Mouse (Mus musculus): Measurements from ENCODE around the gene Stx16. TPM values are rescaled to one million over a fixed set of nuclear protein-coding genes. Genes with fewer than 3 reads are reported as not detected.

Gene Stx16
- 14.2 and 15.5 TPM in 2 replicates for polyA plus RNA-seq (2015; fragmentation: Nextera tagmentation; extraction: Ambion mirVana)

DNA sequence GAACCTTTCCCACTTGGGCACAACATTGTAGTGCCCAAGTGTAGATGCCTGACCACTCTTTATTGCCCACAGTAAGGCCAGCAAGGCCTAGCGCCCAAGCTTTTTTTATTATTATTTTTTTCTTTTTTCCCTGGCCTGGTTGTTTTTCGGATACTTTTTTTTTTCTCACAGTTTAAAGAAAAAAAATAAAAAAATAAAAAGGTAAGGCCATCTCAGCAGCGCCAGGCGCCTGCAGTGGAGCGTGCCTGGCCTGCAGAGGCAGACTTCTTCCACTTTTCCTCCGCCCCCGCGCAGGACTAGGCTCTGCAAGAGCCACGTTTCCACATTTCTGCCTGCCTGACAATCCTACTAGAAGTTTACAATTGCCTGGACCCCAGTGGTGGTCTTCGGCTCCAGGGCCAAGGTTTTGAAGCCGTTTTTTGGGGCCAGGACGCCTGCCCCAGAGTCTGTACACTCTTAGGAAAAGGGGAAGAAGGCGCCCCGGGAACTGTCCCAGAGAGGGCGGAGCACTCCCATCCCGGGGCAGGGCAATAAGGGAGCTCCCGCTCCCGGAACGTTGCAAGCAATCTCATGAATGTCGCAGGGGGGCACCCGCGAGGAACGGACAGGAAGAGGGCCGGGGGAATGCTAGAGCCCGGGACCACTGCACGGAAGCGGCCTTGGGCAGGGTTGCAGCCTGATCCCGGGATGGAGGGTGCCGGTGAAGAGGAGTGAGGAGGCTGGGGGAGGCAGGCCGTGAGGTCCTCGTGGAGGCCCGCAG, at the start of gene Stx16:
TSS of gene Stx16 (plus strand) at position 636 of the 760 bp plus-strand sequence.
- peaks cover 36% of the 10 kb centered on the region for H3K4me1 ChIP-seq

GRCm38 (mm10) chr2:174026406-174026805, 49.7 kb upstream of the Stx16 start:
- Histone ChIP-seq H3K4me2 (no peak overlapping the region), H3K27ac (no peak overlapping the region), H3K4me1 (no peaks in the 10 kb centered on the region), H3K36me3 (ENCODE audit: poor library complexity, severe bottlenecking) (no peaks in the 10 kb centered on the region), H3K9me3 (replicated peaks) (no peaks in the 10 kb centered on the region), H3K4me3 (no peak overlapping the region), H3K9ac (no peak overlapping the region), H3K27me3 (no peaks in the 10 kb centered on the region)
- ATAC-seq: no peak
- WGBS: 90% methylated on average over 4 of the region's 4 CpGs

More for the DNA sequence above, at the start of gene Stx16:
- 1% methylated on average over 32 of the region's 32 CpGs for WGBS
- Histone ChIP-seq H3K27ac (peak within 1 kb of the TSS; percentile 91), H3K36me3 (ENCODE audit: poor library complexity, severe bottlenecking) (no peaks in the 10 kb centered on the region), H3K4me2 (peak within 1 kb of the TSS; percentile 93), H3K9ac (peak within 1 kb of the TSS; percentile 83), H3K9me3 (replicated peaks) (no peaks in the 10 kb centered on the region), H3K4me3 (peak within 1 kb of the TSS; percentile 86), H3K27me3 (no peaks in the 10 kb centered on the region)
- peak; percentile 94 for ATAC-seq

GRCm38 (mm10) chr2:174033257-174033800, 42.8 kb upstream of the Stx16 start:
- no peaks in the 10 kb centered on the region for H3K27me3 ChIP-seq
- no peak overlapping the region for H3K4me2 ChIP-seq
- H3K9me3 ChIP-seq (replicated peaks): no peaks in the 10 kb centered on the region
- no peaks in the 10 kb centered on the region for H3K4me1 ChIP-seq
- 68% methylated on average over 9 of the region's 9 CpGs for WGBS
- no peaks in the 10 kb centered on the region for H3K36me3 ChIP-seq (ENCODE audit: poor library complexity, severe bottlenecking)
- ATAC-seq: no peak
- no peak overlapping the region for H3K27ac ChIP-seq
- no peak overlapping the region for H3K9ac ChIP-seq
- no peak overlapping the region for H3K4me3 ChIP-seq

DNA sequence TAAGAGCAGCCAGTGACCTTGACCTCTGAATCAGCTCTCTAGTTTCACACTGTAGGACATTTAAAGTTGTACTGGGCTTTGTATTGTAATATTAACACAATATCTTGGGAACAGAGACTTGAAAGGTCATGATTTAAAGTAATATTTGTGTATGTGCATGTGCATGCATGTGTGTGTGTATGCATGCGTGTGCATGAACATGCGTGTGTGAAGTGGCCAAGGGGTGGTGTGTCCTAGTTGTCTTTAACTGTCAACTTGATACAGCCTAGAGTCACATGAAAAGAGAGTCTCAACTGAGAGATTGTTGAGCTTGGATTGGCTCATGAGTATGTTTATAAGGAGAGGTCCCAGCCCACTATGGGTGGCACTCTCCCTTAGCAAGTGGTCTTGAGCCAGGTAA, 28.5 kb upstream of the Stx16 start:
- WGBS: 99% methylated on average over 2 of the region's 2 CpGs
- Histone ChIP-seq H3K4me2 (no peak overlapping the region), H3K9me3 (replicated peaks) (no peaks in the 10 kb centered on the region), H3K27me3 (no peaks in the 10 kb centered on the region), H3K9ac (no peak overlapping the region), H3K36me3 (ENCODE audit: poor library complexity, severe bottlenecking) (no peaks in the 10 kb centered on the region), H3K4me3 (no peak overlapping the region), H3K4me1 (peaks cover 24% of the 10 kb centered on the region), H3K27ac (no peak overlapping the region)
- no peak for ATAC-seq

- no peaks in the 10 kb centered on the region for H3K9me3 ChIP-seq (replicated peaks)
- no peak overlapping the region for H3K4me2 ChIP-seq
- no peak overlapping the region for H3K9ac ChIP-seq
- H3K36me3 ChIP-seq (ENCODE audit: poor library complexity, severe bottlenecking): no peaks in the 10 kb centered on the region
- WGBS: 21% methylated on average over 4 of the region's 4 CpGs
- no peak overlapping the region for H3K27ac ChIP-seq
- H3K27me3 ChIP-seq: no peaks in the 10 kb centered on the region
- peak; percentile 63; the same call in 1 of the 2 replicates for ATAC-seq
- peaks cover 24% of the 10 kb centered on the region for H3K4me1 ChIP-seq
- no peak overlapping the region for H3K4me3 ChIP-seq
Measured at GRCm38 (mm10) chr2:174049481-174050338, 26.4 kb upstream of the Stx16 start.

- H3K9ac ChIP-seq: no peak overlapping the region
- H3K4me3 ChIP-seq: no peak overlapping the region
- no peaks in the 10 kb centered on the region for H3K9me3 ChIP-seq (replicated peaks)
- H3K36me3 ChIP-seq (ENCODE audit: poor library complexity, severe bottlenecking): no peaks in the 10 kb centered on the region
- no peak overlapping the region for H3K4me2 ChIP-seq
- peaks cover 24% of the 10 kb centered on the region for H3K4me1 ChIP-seq
- ATAC-seq: no peak
- no peak overlapping the region for H3K27ac ChIP-seq
- 48% methylated on average over 3 of the region's 3 CpGs for WGBS
- no peaks in the 10 kb centered on the region for H3K27me3 ChIP-seq
Measured at GRCm38 (mm10) chr2:174050339-174050685, 25.8 kb upstream of the Stx16 start.

DNA sequence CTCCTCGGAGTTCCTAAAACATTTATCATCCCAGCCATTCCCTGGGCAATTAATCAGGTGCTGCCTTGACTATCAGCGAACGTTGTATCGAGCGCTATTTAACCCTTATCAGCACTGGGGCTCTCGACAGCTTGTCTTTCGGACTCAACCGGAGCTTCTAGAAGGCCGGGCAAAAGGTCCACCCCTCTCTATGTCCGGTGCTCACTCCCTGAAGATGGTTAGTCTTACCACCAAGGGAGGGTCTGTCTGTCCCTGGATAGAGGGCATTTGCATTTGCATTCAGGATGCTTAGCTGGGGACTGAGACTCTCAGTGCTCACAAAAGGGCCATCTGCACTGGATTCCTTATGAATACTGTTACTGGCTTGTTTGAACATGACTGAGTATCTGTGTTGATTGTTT, 25.0 kb upstream of the Stx16 start:
- ATAC-seq: no peak
- no peak overlapping the region for H3K27ac ChIP-seq

GRCm38 (mm10) chr2:174054496-174054895, 21.6 kb upstream of the Stx16 start:
- no peak overlapping the region for H3K9ac ChIP-seq
- no peak overlapping the region for H3K4me3 ChIP-seq
- no peaks in the 10 kb centered on the region for H3K27me3 ChIP-seq
- no peaks in the 10 kb centered on the region for H3K36me3 ChIP-seq (ENCODE audit: poor library complexity, severe bottlenecking)
- ATAC-seq: no peak
- no peak overlapping the region for H3K4me2 ChIP-seq
- no peak overlapping the region for H3K27ac ChIP-seq
- H3K9me3 ChIP-seq (replicated peaks): no peaks in the 10 kb centered on the region
- H3K4me1 ChIP-seq: peaks cover 23% of the 10 kb centered on the region
- 93% methylated on average over 3 of the region's 3 CpGs for WGBS

More for the DNA sequence above, 25.0 kb upstream of the Stx16 start:
- Histone ChIP-seq H3K4me3 (no peak overlapping the region), H3K4me2 (peak overlapping the region; percentile 12; the same call in 1 of the 2 replicates), H3K36me3 (ENCODE audit: poor library complexity, severe bottlenecking) (no peaks in the 10 kb centered on the region), H3K9ac (no peak overlapping the region), H3K27me3 (no peaks in the 10 kb centered on the region), H3K9me3 (replicated peaks) (no peaks in the 10 kb centered on the region), H3K4me1 (peaks cover 24% of the 10 kb centered on the region)
- 17% methylated on average over 10 of the region's 10 CpGs for WGBS

- Histone ChIP-seq H3K27me3 (no peaks in the 10 kb centered on the region), H3K9ac (no peak overlapping the region), H3K4me2 (no peak overlapping the region), H3K9me3 (replicated peaks) (no peaks in the 10 kb centered on the region), H3K4me1 (no peaks in the 10 kb centered on the region), H3K4me3 (no peak overlapping the region), H3K27ac (no peak overlapping the region), H3K36me3 (ENCODE audit: poor library complexity, severe bottlenecking) (no peaks in the 10 kb centered on the region)
- no peak for ATAC-seq
- WGBS: 82% methylated on average over 3 of the region's 3 CpGs
Measured at GRCm38 (mm10) chr2:174057730-174058129, 18.4 kb upstream of the Stx16 start.

- Histone ChIP-seq H3K27ac (no peak overlapping the region), H3K27me3 (no peaks in the 10 kb centered on the region), H3K4me2 (no peak overlapping the region), H3K4me1 (no peaks in the 10 kb centered on the region), H3K9me3 (replicated peaks) (no peaks in the 10 kb centered on the region), H3K36me3 (ENCODE audit: poor library complexity, severe bottlenecking) (no peaks in the 10 kb centered on the region), H3K4me3 (no peak overlapping the region), H3K9ac (no peak overlapping the region)
- 90% methylated on average over 8 of the region's 8 CpGs for WGBS
- ATAC-seq: no peak
Measured at GRCm38 (mm10) chr2:174058316-174058939, 17.7 kb upstream of the Stx16 start.

GRCm38 (mm10) chr2:174059591-174060385, 16.3 kb upstream of the Stx16 start:
- H3K4me2 ChIP-seq: no peak overlapping the region
- no peaks in the 10 kb centered on the region for H3K4me1 ChIP-seq
- H3K36me3 ChIP-seq (ENCODE audit: poor library complexity, severe bottlenecking): no peaks in the 10 kb centered on the region
- no peak overlapping the region for H3K4me3 ChIP-seq
- no peak overlapping the region for H3K9ac ChIP-seq
- ATAC-seq: no peak
- WGBS: 90% methylated on average over 13 of the region's 13 CpGs
- no peaks in the 10 kb centered on the region for H3K27me3 ChIP-seq
- H3K27ac ChIP-seq: no peak overlapping the region
- no peaks in the 10 kb centered on the region for H3K9me3 ChIP-seq (replicated peaks)
